Mouse (Mus musculus) C2C12 (cell line): ENCODE data around the gene St13.

Experiments used
- CEBPB ChIP-seq: IDR thresholded peaks from one replicate; pipeline ENCODE4 v1.6.1; 2011; ENCODE audit warnings: low read depth, mild to moderate bottlenecking, control low read depth, moderate library complexity
- CTCF ChIP-seq: IDR thresholded peaks from one replicate; pipeline ENCODE4 v1.5.1; 2011; ENCODE audit not compliant: control insufficient read depth, insufficient read depth, insufficient read length
- MAX ChIP-seq: IDR thresholded peaks from one replicate; pipeline ENCODE4 v1.6.1; 2011; ENCODE audit warnings: mild to moderate bottlenecking, control low read depth
- MYOD1 ChIP-seq: IDR thresholded peaks from one replicate; pipeline ENCODE4 v1.6.1; 2011; ENCODE audit warnings: low read depth; ENCODE audit not compliant: control insufficient read depth, insufficient read length

GRCm38 (mm10) chr15:81359421-81359820, 40.5 kb downstream of the St13 start:
- TF ChIP-seq CTCF (no peak), MAX (no peak), CEBPB (no peak), MYOD1 (no peak)
